Mouse (Mus musculus): ENCODE data around the gene Zdhhc7.

DNA sequence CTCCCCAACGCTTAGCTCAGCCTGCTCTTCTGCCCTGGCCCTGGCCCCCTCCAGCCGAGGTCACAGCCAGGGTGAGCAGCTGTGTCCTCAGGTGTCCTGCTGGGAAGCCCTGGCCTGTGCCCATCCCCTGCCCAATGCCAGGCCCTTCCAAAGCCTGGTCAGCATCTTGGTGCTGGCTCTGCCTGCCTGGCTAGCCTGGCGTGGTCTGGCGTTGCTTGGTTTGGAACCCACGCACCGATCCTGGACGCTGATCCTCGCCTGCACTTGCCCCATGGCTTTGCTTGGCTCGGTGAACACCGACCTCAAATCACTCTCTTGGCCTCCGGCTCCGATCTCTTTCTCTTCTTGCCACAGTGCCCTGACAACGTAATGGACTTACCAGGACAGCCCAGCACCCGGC, 38.5 kb downstream of the Zdhhc7 start:
- TF ChIP-seq CTCF (conservative IDR thresholded peaks at IDR 0.05; ENCODE audit: low read length) (no peak), NANOG (IDR thresholded peaks at IDR 0.05; ENCODE audit: borderline replicate concordance, low read length) (no peak)

Measured in E14TG2a.4 (cell line).